Mouse (Mus musculus) kidney, adult 11 months (tissue): ENCODE data around the gene Col8a2.

Experiments used
- DNase-seq: peaks from one replicate; pipeline ENCODE4 v3.0.0; 2022

Col8a2 gene

DNA sequence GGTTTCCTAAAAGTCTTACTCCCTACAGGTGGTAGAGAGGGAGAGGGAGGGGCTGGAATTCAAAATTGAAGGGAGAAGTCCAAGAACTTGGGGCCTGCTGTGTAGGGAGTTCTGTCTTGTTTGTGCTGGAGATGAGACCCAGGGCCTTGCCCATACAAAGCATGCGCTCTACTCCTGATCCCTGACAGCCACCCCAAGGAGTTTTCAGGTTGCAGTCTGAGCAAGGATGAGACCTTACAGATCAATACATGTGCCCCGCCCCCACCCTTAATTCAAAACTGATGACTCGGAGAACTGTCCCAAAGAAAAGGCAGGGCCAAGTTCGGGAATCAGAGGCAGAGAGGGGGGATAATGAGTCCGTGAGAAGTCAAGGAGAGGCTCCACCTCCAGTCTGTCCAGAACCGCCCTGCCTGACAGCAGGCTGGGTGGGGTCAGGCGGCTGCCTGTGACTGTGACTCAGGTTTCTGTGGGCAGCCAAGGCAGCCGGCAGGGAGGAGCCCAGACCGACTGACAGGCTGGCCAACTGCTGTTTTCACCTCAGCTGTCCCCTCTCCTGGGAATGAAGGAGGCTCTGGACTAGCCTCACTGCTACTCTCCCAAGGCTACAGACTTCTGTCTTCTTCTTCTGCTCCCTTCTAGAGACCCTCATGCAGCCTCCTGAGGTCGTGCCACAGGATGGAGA, 25.9 kb upstream of the Col8a2 start:
- DNase-seq, result peak; percentile 75

GRCm38 (mm10) chr4:126261266-126261665, 25.3 kb upstream of the Col8a2 start:
- DNase-seq, result no peak

GRCm38 (mm10) chr4:126261675-126262074, 24.9 kb upstream of the Col8a2 start:
- DNase-seq, result no peak

- DNase-seq, result peak; percentile 99
These were observed 24.3 kb upstream of the Col8a2 start, which contains the start of gene Trappc3 for GRCm38 (mm10) chr4:126262119-126262807. Gene Trappc3, plus strand, starts transcription at chr4:126262325.

- DNase-seq, result no peak
These were observed 17.3 kb upstream of the Col8a2 start for GRCm38 (mm10) chr4:126269292-126269691.

DNA sequence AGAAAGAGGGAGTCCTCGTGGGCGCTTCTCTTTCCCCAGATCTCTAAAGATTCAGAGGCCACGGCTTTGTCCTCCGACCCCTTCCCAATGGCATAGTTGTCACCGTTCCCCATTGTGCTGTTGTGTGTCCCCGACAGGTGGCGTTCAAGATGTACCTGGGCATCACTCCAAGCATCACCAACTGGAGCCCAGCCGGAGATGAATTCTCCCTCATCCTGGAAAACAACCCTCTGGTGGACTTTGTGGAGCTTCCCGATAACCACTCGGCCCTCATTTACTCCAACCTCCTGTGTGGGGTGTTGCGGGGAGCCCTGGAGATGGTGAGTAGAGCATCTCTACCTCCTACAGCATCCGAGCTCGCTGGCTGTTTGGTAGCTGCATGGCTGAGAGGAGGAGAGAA, 12.8 kb upstream of the Col8a2 start:
- DNase-seq, result no peak

DNA sequence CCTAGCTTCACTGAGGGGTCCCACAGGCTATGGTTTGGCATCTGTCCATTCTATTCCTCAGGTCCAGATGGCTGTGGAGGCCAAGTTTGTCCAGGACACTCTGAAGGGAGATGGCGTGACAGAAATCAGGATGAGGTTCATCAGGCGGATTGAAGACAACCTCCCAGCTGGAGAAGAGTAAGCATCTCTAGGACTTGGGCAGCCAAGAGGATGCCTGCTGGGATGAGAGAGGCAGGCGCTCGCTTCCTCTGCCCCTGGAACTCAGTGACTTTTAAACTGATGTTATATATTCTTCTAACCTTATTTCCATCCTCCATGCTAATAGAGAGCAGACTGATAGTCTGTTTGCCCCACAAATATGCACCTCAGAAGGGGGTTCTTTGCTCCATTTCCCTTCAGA, 11.5 kb upstream of the Col8a2 start:
- no peak for DNase-seq

DNA sequence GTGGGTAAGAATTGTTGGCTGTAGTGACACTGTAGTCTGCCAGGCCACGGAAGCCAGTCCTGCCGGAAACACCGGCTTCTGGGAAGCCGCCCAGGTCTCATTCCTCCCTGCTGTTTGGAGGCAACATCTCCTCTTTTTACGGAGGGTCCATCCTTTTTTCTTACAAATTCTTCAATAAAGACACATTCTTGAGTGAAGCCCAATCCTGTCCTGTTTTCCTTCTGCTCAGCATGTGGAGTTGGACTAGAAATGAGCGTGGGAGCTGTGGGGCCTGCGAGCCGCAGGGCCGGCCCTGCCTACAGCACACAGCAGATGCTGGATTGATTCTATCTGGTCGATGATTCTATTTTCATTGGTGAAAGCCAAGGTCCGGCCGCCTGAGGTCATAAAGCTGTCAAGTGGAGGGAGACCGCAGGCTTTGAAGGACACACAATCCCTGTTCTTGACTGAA, 10.9 kb upstream of the Col8a2 start:
- no peak for DNase-seq

- DNase-seq, result no peak
These were observed 8.6 kb upstream of the Col8a2 start for GRCm38 (mm10) chr4:126277906-126278564.

GRCm38 (mm10) chr4:126278565-126278915, 8.1 kb upstream of the Col8a2 start:
- no peak for DNase-seq

DNA sequence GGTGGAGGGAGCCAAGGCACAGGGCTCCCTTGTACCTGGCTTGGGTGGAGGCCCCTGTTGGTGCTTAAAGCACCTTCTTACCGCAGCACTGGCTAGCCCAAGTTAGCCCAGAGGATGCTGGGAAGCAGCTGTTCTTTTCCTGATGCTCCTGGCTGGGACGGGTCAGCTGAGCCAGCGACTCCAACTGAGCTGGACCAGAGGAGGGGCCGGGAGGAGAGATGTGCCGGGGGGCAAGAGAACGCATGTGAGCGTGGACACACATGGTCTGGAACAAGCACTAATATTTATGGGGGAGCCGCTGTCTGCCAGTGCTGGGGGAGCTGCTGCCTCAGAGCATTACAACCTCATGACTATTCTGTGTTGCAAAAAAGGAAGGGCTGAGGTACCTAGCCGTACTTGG, 7.6 kb upstream of the Col8a2 start:
- no peak for DNase-seq

GRCm38 (mm10) chr4:126281706-126282105, 4.9 kb upstream of the Col8a2 start:
- DNase-seq, result no peak

DNA sequence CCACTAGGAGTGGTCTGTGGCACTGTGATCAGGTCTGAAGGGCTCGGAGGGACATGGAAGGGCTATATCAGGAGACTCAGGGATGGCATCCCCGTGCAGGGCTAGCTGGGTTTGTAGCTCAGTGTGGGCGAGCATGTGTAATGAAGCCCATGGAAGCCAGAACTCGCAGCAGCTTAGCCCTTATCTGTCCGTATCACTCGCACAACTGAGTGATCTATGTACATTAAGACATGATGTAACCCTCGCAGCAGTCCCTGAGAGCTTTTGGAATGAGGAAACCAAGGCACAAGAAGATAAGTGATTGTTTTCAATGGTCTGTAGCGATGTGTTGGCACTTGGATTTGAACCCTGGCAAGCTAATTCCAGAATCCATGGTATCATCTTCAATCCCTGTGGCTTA, 3.0 kb upstream of the Col8a2 start:
- no peak for DNase-seq

DNA sequence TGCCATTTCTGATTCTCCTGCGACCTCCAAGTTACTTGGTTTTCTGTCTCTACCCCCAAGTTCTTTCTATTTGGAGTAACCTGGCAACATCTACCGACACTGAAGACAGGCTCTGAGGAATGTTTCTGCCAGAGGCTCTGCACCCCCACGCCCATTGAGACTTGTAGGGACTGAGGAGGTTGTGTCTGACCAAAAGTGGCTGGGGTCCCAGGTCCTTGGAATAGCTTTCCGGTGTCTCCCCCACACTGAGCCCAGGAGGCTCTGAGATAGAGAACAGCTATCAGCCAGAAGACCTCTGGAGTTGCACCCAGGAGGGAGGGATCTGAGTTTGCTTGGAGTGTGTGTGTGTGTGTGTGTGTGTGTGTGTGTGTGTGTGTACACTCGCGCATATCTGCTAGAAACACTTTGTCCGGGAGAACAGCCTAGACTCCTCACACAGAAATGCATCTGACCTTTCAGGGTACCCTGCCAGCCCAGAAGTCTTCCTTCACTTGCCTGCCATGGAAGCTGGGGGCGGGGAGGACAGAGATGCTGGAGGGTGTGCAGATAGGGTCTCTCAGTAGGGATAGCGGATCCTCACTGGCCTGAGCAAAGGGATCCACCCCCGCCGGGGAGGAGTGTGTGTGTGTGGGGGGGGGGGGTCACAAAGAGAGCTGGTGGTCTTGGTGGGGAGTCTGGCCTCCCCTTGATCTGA, 856 bp downstream of the Col8a2 start:
- no peak for DNase-seq

- no peak for DNase-seq
These were observed 1.6 kb downstream of the Col8a2 start for GRCm38 (mm10) chr4:126288085-126288666.

- no peak for DNase-seq
These were observed 3.7 kb downstream of the Col8a2 start for GRCm38 (mm10) chr4:126290314-126290713.

DNA sequence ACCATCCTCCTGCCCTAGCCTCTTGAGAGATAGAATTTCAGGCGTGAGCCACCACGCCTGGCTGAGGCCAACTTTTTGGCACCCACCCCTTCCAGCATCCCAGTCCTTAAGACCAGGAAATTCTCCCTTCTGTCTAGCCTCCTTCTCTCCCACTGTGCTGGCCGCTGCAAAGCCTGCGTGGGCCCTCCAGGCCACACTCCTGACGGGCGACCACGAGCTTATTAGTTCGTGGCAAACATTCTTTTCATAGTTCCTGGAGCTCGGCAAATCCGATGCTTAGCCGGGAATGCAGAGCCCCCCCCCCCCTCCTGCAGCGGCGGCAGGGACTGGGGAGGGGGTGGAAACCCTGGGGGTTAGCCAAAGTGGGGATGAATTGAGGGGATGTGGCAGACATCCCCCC, 4.6 kb downstream of the Col8a2 start:
- DNase-seq, result no peak

DNA sequence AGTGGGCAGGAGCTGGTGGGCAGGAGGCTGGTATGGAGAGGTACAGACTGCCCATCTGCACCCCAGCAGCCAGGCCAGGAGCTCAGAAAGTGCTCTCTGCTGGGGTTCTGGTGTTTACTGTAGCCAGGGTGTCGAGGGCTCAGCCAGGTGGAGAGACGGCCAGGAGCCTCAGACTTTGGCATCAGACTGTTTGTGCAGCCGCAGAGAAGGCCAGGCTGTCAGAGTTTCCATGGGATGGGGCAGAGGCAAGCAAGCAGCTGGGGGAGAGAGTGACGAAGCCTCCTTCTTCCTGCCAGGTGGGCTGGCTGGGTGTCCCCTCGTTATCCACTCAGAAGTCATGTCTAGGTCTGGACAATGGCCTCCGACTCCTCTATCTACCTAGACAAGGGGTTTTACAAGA, 8.6 kb downstream of the Col8a2 start:
- DNase-seq, result no peak

GRCm38 (mm10) chr4:126295937-126296336, 9.3 kb downstream of the Col8a2 start:
- DNase-seq, result no peak

GRCm38 (mm10) chr4:126296617-126297101, 10.1 kb downstream of the Col8a2 start:
- peak; percentile 46 for DNase-seq

DNA sequence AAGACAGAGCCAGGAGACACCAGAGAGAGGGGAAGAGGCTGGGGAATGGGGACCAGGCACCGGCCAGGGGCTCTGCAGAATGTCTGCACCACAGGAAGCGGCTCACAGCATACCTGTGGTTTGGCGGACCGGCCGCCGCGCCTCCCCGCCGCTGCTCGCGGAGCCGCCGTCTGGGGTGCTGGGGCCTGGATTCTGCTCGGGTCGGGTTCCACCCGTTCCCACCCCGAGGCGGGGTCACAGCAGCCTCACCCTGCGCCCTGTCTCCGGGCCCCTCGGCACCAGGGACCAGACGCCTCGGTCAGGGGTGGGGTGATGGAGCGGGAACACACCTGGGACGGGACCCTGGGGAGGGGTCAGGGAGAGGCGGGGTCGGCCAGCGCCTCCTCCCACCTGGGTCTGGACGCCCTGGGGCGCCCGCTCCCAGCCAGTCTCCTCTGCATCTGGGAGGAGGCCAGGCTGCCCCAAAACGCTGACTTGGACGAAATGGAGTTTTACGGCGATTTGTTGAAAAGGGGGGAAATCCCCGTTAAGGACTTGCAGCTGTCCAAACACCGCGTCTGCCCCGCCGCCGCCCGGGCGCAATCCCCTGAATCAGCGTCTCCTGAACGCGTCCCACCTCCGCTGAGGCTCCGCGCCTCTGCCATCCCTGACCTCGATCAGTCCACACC, 14.5 kb downstream of the Col8a2 start:
- DNase-seq, result no peak

DNA sequence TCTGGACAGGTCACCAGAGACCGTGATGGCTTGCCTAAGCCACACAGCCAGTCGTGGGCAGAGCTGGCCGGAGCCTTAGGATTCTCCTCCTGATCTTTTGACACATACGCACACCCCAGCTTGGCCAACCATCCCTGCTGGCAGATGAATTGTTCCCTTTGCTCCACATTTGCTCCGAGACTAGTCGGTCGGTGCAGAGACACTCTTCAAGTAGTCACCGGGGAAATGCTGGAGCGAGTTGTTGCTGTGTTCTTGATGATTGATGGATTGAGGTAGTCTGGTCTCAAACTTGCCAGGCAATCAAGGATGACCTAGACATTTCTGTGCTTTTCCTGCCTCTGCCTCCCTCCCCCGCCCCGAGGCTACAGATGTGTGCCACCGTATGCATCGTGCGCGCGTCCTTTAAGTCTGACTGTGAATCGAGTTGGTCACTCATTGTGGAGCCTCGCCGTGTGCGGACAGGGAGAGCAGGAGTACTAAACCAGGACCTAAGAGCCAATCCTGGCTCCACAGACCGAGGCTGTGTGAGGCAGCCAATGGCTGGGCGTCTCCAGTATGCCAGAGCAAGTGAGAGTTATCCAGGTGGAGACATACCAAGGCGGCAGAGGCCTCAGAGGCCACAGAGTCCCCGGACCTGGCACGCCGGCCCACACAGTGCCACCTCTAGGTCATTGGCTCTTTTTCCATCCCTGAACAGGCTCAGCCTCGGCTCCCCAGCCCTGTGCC, 15.2 kb downstream of the Col8a2 start:
- DNase-seq, result no peak
